In the genomic region with DNA sequence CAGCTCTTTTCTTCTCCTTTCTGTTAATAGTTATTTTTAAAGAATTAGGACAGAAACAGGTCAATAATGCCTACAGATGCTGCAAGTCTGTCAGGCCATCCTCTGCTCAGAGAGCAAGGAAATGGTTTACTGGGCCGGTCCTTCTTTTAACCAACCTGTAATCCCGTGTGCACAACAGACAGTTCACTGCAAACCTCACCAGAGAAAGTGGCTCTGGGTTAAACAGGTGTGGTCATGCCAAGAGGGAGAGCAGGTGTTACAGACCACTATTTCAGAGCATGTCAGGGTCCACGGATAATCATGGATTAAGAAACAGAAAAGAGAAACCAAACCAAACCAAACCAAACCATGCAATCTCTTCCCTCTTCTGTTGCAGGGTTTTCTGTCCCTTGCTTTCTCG, we compare ENCODE assay signal across 30 mouse cellular contexts.
"Had no signal": no experiment of that assay in that cellular context is flagged by ENCODE, and none has a peak within 500 bp of the region (broad histone marks: within the 10 kb centered on the region; RNA-seq: fewer than 3 reads in every experiment).

No protein-coding gene starts in this region.

- H3K4me3 ChIP-seq: limb, embryonic 10.5 days; limb, embryonic 12.5 days; limb, embryonic 13.5 days; limb, embryonic 15.5 days; liver, embryonic 12.5 days; liver, embryonic 13.5 days; liver, embryonic 15.5 days; lung, embryonic 15.5 days; megakaryocyte, embryonic 14.5 days; midbrain, embryonic 10.5 days; midbrain, embryonic 12.5 days; midbrain, embryonic 15.5 days; myocyte; neural tube, embryonic 12.5 days had no signal

- H3K27me3 ChIP-seq: limb, embryonic 12.5 days; limb, embryonic 13.5 days; limb, embryonic 15.5 days; liver, embryonic 12.5 days; liver, embryonic 13.5 days; liver, embryonic 15.5 days; lung, embryonic 15.5 days; megakaryocyte, embryonic 14.5 days; midbrain, embryonic 12.5 days; midbrain, embryonic 15.5 days; neural tube, embryonic 12.5 days had no signal

- ATAC-seq: liver, embryonic 12.5 days; liver, postnatal 0 days; lung, postnatal 0 days; midbrain, embryonic 15.5 days; midbrain, embryonic 16.5 days had no signal

- DNase-seq: left cerebral cortex, postnatal 4 days; liver; liver, embryonic 13.5 days; liver, postnatal 0 days; lung, adult 18-20 months; lung, adult 2 months; lung, embryonic 14.5 days; lung, postnatal 10 days; lung, postnatal 14 days; lung, postnatal 36 days; lung, postnatal 4 days; midbrain, embryonic 14.5 days had no signal

- H3K27ac ChIP-seq: limb, embryonic 10.5 days; limb, embryonic 12.5 days; limb, embryonic 13.5 days; limb, embryonic 15.5 days; liver, embryonic 12.5 days; liver, embryonic 13.5 days; liver, embryonic 14.5 days; liver, embryonic 15.5 days; lung, embryonic 15.5 days; macrophage; midbrain, embryonic 10.5 days; midbrain, embryonic 12.5 days; midbrain, embryonic 15.5 days; neural tube, embryonic 12.5 days had no signal

- H3K9ac ChIP-seq: limb, embryonic 12.5 days; limb, embryonic 13.5 days; limb, embryonic 15.5 days; liver, embryonic 12.5 days; liver, embryonic 13.5 days; liver, embryonic 14.5 days; liver, embryonic 15.5 days; liver, postnatal 0 days; lung, embryonic 14.5 days; lung, embryonic 15.5 days; midbrain, embryonic 12.5 days; midbrain, embryonic 15.5 days; neural tube, embryonic 12.5 days had no signal

- H3K36me3 ChIP-seq: limb, embryonic 10.5 days; limb, embryonic 12.5 days; limb, embryonic 13.5 days; limb, embryonic 15.5 days; liver, embryonic 12.5 days; liver, embryonic 13.5 days; liver, embryonic 15.5 days; lung, embryonic 15.5 days; midbrain, embryonic 10.5 days; midbrain, embryonic 12.5 days; midbrain, embryonic 15.5 days; neural tube, embryonic 12.5 days had no signal

- H3K4me2 ChIP-seq: limb, embryonic 12.5 days; limb, embryonic 13.5 days; limb, embryonic 15.5 days; liver, embryonic 11.5 days; liver, embryonic 12.5 days; liver, embryonic 13.5 days; liver, embryonic 15.5 days; lung, embryonic 14.5 days; lung, embryonic 15.5 days; midbrain, embryonic 12.5 days; midbrain, embryonic 15.5 days; neural tube, embryonic 12.5 days had no signal

- H3K9me3 ChIP-seq: limb, embryonic 10.5 days; limb, embryonic 12.5 days; limb, embryonic 13.5 days; limb, embryonic 15.5 days; liver, embryonic 12.5 days; liver, embryonic 13.5 days; liver, embryonic 15.5 days; lung, embryonic 15.5 days; megakaryocyte, embryonic 14.5 days; midbrain, embryonic 10.5 days; midbrain, embryonic 12.5 days; midbrain, embryonic 15.5 days; neural tube, embryonic 12.5 days had no signal

- H3K4me1 ChIP-seq: limb, embryonic 12.5 days; limb, embryonic 15.5 days; liver, embryonic 12.5 days; liver, embryonic 13.5 days; liver, embryonic 15.5 days; lung, embryonic 15.5 days; megakaryocyte, embryonic 14.5 days; midbrain, embryonic 15.5 days; neural tube, embryonic 12.5 days had no signal
